Mouse (Mus musculus) limb, embryonic 12.5 days (tissue): ENCODE data around the gene Fam53b. TPM values are rescaled to one million over a fixed set of nuclear protein-coding genes. Genes with fewer than 3 reads are reported as not detected.

Experiments used
- ATAC-seq: fragments of 200-750 bp; cut with Nextera tagmentation; 2 replicates; pipeline ENCODE4 v1.8.0; 2017; ENCODE audit warnings: low read depth, moderate TSS enrichment; ENCODE audit not compliant: insufficient number of reproducible peaks, insufficient read depth, low FRiP score, low TSS enrichment
- H3K27ac ChIP-seq: fragments of 300-500 bp; sonication (generic); 2 replicates; pipeline ENCODE4 v1.5.1; 2016; ENCODE audit warnings: mild to moderate bottlenecking, moderate library complexity
- H3K27me3 ChIP-seq: fragments of 300-500 bp; sonication (generic); 2 replicates; pipeline ENCODE4 v1.6.1; 2016; ENCODE audit warnings: mild to moderate bottlenecking, moderate library complexity
- H3K36me3 ChIP-seq: fragments of 300-500 bp; sonication (generic); 2 replicates; pipeline ENCODE4 v1.6.1; 2016; ENCODE audit warnings: mild to moderate bottlenecking, moderate library complexity
- H3K4me1 ChIP-seq: fragments of 300-500 bp; sonication (generic); replicated peaks from 2 replicates; pipeline ENCODE4 v1.6.1; 2016
- H3K4me2 ChIP-seq: fragments of 300-500 bp; sonication (generic); 2 replicates; pipeline ENCODE4 v1.6.1; 2016; ENCODE audit warnings: mild to moderate bottlenecking, moderate library complexity
- H3K4me3 ChIP-seq: fragments of 300-500 bp; sonication (generic); replicated peaks from 2 replicates; pipeline ENCODE4 v1.5.1; 2016; ENCODE audit warnings: mild to moderate bottlenecking
- H3K9ac ChIP-seq: fragments of 300-500 bp; sonication (generic); replicated peaks from 2 replicates; pipeline ENCODE4 v1.6.1; 2016; ENCODE audit warnings: mild to moderate bottlenecking, moderate library complexity
- H3K9me3 ChIP-seq: fragments of 300-500 bp; sonication (generic); 2 replicates; pipeline ENCODE4 v1.6.1; 2016; ENCODE audit warnings: mild to moderate bottlenecking, moderate library complexity
- WGBS: fragments of 180-500 bp; shearing (Covaris S2); methylation state at CpG from one replicate; pipeline ENCODE4 v1.1.7; 2016; 5-methylcytosine and 5-hydroxymethylcytosine counted together
- polyA plus RNA-seq: library from polyadenylated mRNA; unstranded; fragments of >200 nt; fragmentation: Nextera tagmentation; extraction: Ambion mirVana; gene quantifications from 2 replicates; pipeline ENCODE4 v1.2.1, GENCODE M21; 2016

Fam53b gene
- polyA plus RNA-seq, 1 experiment from 2014 or later = 27.7 TPM

DNA sequence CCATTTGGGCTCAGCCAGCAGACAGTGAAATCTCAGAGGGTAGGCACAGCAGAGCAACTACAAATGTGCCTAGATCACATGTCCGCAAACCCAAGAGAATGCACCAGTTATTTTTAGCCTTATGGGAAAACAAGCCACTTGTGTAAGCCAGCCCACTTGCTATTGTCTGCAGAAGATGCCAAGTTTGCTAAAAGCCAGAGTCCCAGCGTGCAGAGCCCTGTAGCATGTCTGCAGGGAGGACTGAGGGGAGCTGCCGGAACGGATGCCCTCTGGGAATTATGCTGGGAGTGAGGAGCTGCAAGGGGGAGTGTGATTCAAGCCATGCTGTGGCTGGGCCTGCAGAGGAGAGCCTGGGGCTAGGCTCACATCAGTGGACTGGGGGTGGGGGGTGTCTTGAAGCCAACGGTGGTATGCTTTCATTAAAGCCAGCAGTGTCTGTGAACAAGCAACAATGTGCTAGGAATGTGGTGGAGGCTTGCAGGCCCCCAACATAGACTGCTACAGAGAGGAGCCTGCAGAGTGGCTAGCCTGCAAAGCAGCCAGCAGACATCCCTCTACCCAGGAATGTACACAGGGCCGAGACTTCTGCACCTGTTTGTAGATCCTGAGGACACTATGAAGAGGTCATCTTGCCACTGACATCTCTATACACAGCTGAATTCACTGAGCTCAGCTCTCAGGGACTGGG lies 99.3 kb downstream of the Fam53b start:
- Histone ChIP-seq H3K36me3 (peaks cover 25% of the 10 kb centered on the region), H3K9me3 (no peaks in the 10 kb centered on the region), H3K4me3 (no peak overlapping the region), H3K27ac (peak overlapping the region; percentile 36; the same call in 1 of the 2 replicates), H3K9ac (no peak overlapping the region), H3K27me3 (no peaks in the 10 kb centered on the region), H3K4me2 (no peak overlapping the region), H3K4me1 (peaks cover 44% of the 10 kb centered on the region)
- no peak for ATAC-seq
- 48% methylated on average over 6 of the region's 6 CpGs for WGBS

DNA sequence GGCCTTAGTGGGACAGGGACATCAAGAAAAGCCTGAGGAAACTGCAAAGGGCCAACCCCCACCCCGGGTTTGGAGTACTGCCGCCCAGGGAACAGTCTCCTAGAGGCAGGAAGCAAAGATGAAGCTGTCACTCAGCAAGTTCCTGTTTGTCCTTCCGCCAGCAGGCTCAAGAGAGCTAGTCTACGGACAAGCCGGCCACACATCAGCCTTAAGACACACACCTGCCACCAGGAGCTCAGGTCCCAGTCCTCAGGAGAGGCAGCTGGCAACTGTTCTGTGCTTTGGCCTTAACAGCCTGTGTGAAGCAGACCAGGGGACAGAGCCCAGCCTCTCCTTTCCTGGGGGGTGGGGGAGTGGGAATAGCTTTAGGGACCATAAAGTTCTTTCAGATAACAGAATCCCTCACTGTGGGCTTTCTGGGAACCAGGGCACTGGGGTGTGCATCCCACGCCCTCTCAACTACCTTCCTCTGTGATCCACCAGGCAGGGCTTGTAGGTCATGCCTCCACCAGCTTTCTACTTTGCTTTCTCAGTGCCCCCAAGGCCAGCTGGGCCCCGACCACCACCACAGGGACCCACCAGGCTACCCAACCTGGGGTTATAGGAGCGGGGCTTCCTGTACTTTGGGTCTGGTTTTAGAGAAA lies 100.1 kb downstream of the Fam53b start:
- peak overlapping the region; percentile 36 for H3K27ac ChIP-seq
- no peak overlapping the region for H3K9ac ChIP-seq
- H3K36me3 ChIP-seq = peaks cover 25% of the 10 kb centered on the region
- no peaks in the 10 kb centered on the region for H3K27me3 ChIP-seq
- H3K4me2 ChIP-seq = no peak overlapping the region
- H3K4me1 ChIP-seq = peaks cover 44% of the 10 kb centered on the region
- no peak for ATAC-seq
- no peaks in the 10 kb centered on the region for H3K9me3 ChIP-seq
- H3K4me3 ChIP-seq = no peak overlapping the region
- 73% methylated on average over 8 of the region's 8 CpGs for WGBS

DNA sequence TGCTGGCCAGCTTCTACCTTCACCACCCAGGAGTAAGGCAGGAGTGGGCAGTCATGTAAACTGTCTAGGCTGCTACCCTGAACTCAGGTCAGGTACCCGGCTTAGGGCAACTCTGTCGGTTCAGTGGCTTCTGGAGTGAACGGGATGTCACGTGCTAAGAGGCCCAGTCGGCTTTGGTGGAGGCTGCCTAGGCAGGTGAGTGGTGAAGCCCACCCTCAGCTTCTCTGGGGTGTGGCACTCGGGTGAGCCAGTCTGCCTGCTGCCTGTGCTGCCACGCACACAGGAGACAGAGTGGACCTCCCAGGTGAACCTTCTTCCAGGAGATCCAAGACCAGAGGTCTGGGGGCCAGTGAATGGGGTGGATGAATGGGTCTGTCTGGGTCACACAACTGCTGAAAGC lies 100.7 kb downstream of the Fam53b start:
- Histone ChIP-seq H3K36me3 (peaks cover 25% of the 10 kb centered on the region), H3K9ac (no peak overlapping the region), H3K9me3 (no peaks in the 10 kb centered on the region), H3K4me3 (no peak overlapping the region), H3K27ac (peak overlapping the region; percentile 36; the same call in 1 of the 2 replicates), H3K27me3 (no peaks in the 10 kb centered on the region), H3K4me2 (no peak overlapping the region), H3K4me1 (peaks cover 44% of the 10 kb centered on the region)
- no peak for ATAC-seq
- 77% methylated on average over 7 of the region's 7 CpGs for WGBS

DNA sequence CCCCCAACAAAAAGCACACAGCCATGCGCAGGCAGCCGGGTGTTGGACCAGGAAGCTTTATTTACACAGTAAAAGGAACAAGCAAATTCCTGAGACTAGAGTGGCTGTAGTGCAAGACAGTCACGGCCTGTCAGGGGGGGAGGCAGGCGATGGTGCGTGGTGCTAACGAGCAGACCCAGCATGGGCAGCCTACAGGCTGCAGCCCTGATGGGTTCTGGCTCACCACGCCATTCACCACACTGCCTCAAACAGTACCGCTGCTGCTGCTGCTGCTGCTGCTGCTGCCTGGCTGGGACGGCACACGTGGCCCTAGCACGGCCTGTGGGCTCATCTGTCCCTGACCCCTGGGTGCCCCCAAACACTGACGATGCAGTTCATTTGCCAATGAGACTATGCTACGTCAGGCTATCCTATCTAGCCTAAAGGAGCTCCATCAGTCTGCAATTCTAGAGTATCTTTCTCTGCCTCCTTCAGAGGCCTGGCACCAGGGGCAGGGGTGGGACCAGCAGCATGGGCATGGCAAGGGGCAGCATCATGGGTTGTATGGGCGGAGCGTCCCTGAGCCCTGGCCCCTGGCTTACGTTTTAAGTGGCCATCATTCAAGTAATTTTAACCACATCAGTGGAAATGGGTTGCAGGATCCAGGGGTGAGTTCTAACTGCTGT lies 101.5 kb downstream of the Fam53b start:
- H3K9ac ChIP-seq = peak overlapping the region; percentile 35; the same call in 1 of the 2 replicates
- no peak overlapping the region for H3K4me2 ChIP-seq
- no peaks in the 10 kb centered on the region for H3K9me3 ChIP-seq
- H3K4me3 ChIP-seq = no peak overlapping the region
- no peaks in the 10 kb centered on the region for H3K27me3 ChIP-seq
- peak overlapping the region; percentile 56 for H3K27ac ChIP-seq
- peaks cover 39% of the 10 kb centered on the region for H3K4me1 ChIP-seq
- 29% methylated on average over 16 of the region's 16 CpGs for WGBS
- no peak; the same call in 1 of the 2 replicates for ATAC-seq
- peaks cover 25% of the 10 kb centered on the region for H3K36me3 ChIP-seq

DNA sequence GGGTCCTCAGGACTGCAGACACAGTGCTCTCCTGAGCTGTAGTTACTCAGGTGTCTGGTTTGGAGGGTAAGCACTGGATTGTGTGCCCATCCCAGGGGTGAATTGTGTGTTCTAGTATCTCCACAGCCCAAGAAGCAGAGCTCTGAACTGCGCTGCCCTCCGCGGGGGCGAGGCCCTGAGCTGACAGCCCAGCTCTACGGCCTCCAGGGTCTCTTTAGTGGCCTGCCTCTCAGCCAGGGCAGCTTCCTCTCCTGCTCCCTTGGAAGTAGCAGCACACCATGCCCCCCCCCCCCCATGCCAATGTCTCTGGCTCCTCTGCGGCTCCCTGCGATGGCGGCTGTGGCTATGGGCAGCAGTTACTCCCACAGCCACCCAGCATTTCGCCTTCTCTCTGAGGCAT lies 102.1 kb downstream of the Fam53b start:
- peaks cover 25% of the 10 kb centered on the region for H3K36me3 ChIP-seq
- H3K9me3 ChIP-seq = no peaks in the 10 kb centered on the region
- no peaks in the 10 kb centered on the region for H3K27me3 ChIP-seq
- H3K4me1 ChIP-seq = peaks cover 36% of the 10 kb centered on the region
- no peak overlapping the region for H3K4me2 ChIP-seq
- no peak for ATAC-seq
- no peak overlapping the region for H3K4me3 ChIP-seq
- no peak overlapping the region for H3K9ac ChIP-seq
- WGBS = 86% methylated on average over 9 of the region's 9 CpGs
- peak overlapping the region; percentile 56 for H3K27ac ChIP-seq

DNA sequence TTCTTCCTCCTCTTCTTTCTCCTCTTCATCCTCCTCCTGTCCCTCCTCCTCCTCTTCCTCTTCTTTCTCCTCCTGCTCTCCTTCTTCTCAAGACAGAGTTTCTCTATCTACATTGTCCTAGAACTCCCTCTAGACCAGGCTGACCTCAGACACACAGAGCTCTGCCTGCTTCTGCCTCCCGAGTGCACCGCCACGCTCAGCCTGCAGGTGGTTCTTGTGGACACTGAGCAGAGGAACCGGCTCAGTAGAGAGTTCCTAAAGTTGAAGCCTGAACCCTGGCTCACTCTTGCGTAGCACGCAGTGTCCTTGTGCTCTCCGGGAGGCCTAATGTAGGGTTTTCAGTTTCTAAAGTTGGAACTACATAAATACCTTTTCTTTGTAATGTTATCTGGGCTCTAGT lies 108.6 kb downstream of the Fam53b start:
- no peak overlapping the region for H3K9ac ChIP-seq
- H3K4me2 ChIP-seq = no peak overlapping the region
- no peak overlapping the region for H3K27ac ChIP-seq
- H3K9me3 ChIP-seq = no peaks in the 10 kb centered on the region
- no peak overlapping the region for H3K4me3 ChIP-seq
- H3K36me3 ChIP-seq = no peaks in the 10 kb centered on the region
- no peak for ATAC-seq
- no peaks in the 10 kb centered on the region for H3K27me3 ChIP-seq
- 90% methylated on average over 7 of the region's 7 CpGs for WGBS
- H3K4me1 ChIP-seq = peaks cover 2% of the 10 kb centered on the region

DNA sequence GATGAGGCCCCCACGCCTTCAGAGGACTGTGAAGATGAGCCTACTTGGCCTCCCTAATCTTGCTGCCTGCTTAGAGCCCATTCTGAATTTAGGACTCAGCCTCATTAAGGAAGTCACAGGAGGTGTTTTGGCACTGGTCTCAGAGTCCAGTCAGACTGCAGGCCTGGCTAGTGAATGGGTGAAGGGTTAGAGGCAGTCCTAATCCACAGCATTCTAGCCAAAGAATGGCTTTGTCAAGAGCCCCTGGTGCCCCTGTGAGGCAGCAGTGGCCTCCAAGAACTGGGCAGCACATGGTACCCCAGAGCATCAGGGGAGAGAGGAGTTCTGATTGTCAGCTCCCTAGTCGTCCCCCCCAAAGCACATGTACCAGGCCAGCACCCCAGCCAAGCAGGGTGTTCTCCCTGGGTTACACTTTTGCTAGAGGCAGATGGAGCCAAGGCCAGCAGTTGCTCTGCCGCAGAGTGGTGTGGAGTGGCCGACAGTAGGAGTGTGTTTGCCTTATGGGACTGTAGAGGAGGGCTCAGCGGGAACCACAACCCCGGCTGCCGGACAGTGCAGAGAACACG lies 109.3 kb downstream of the Fam53b start:
- Histone ChIP-seq H3K9me3 (no peaks in the 10 kb centered on the region), H3K4me2 (no peak overlapping the region), H3K27me3 (no peaks in the 10 kb centered on the region), H3K4me1 (peaks cover 8% of the 10 kb centered on the region), H3K27ac (no peak overlapping the region), H3K36me3 (no peaks in the 10 kb centered on the region), H3K4me3 (no peak overlapping the region), H3K9ac (no peak overlapping the region)
- no peak for ATAC-seq
- WGBS = 86% methylated on average over 8 of the region's 8 CpGs

DNA sequence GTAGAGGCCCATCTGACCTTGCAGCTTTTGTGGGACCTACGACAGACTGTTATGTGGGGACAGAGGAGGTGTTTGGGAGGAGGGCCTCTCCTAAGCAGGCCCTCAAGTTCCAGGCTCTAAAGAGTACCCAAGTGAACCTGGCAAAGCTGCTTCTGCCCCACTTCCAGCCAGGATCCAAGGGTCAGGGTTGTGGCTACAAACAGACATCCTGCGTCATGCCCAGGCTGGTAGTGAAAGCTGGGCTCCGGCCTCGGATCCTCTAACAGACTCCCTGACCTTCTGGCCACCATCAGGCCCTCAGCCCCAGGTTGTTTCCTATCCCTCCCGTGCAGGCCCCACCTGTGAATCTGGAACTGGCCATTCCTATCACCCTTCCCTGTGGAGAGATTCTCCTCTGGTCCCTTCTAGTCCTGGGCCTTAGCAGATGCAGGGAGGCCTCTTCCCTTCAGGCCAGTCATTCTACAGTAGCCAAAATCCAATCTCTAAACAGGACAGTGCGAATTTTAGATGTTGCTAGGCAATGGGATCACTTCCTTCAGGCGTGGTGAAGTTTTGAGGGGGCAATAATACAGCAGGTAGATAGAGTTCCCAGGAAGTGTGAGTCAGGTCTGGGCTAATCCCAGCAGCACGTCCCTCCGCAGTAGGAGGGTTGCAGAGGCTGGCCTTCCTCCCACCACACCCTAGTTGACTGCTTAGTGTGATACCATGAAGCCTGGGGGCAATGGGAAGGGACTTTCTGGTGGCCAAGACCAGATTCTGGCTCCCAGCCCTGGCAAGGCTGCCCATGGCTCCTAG lies 110.0 kb downstream of the Fam53b start:
- Histone ChIP-seq H3K9ac (no peak overlapping the region), H3K27me3 (no peaks in the 10 kb centered on the region), H3K4me1 (peaks cover 8% of the 10 kb centered on the region), H3K36me3 (no peaks in the 10 kb centered on the region), H3K4me2 (no peak overlapping the region), H3K4me3 (no peak overlapping the region), H3K27ac (no peak overlapping the region), H3K9me3 (no peaks in the 10 kb centered on the region)
- no peak for ATAC-seq
- WGBS = 89% methylated on average over 9 of the region's 9 CpGs

DNA sequence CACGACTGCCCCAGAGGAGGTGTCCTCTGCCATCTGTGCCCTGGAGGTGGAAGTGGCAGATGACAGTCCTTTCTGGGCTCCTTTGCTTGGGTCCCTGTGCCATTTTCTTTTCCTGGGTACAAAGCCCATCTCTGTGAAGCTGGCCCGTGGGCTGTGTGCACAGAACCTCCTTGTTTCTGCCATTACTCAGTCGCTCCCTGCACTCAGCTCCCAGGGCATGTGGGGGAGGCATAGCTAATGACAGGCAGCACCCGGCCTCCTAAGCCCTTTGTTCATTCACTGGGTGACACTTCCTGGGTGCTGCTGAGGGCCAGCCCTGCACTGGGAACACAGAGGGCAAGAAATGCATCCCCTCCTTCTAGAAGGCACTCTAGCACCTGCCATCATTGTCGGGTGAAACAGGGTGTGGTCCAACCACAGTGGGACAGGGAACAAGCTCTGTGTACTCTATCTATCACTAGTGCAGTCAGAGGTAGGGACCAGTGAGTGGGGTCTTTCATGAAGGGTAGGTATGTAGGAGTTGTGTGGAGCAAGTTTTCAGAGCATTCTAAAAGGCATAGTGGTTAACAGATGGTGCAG lies 111.1 kb downstream of the Fam53b start:
- ATAC-seq = no peak
- Histone ChIP-seq H3K36me3 (no peaks in the 10 kb centered on the region), H3K4me3 (no peak overlapping the region), H3K9ac (no peak overlapping the region), H3K4me1 (peaks cover 8% of the 10 kb centered on the region), H3K4me2 (no peak overlapping the region), H3K27ac (no peak overlapping the region), H3K9me3 (no peaks in the 10 kb centered on the region), H3K27me3 (no peaks in the 10 kb centered on the region)
- 83% methylated on average over 5 of the region's 5 CpGs for WGBS

DNA sequence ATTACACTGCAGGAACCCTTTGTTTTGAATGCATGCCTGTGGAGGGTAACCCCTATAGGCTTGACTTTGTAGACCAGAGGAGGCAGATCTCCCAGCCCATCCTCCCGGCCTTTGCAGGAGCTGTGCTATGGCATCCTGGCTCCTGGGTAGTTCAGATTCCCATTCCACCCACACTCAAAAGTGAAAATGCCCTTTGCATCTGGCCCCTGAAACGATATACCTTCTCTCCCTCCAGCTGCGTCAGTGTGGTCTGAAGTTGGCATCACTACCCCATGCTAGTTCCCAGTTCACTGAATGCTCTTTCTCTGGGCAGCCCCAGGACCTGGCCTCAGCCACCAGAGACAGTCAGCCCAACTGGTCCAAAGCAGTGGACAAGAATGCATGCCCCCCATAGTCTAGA lies 111.7 kb downstream of the Fam53b start:
- 81% methylated on average over 3 of the region's 3 CpGs for WGBS
- Histone ChIP-seq H3K4me2 (no peak overlapping the region), H3K4me3 (no peak overlapping the region), H3K36me3 (no peaks in the 10 kb centered on the region), H3K27me3 (no peaks in the 10 kb centered on the region), H3K4me1 (peaks cover 8% of the 10 kb centered on the region), H3K9me3 (no peaks in the 10 kb centered on the region), H3K27ac (no peak overlapping the region), H3K9ac (no peak overlapping the region)
- no peak for ATAC-seq
